Mouse (Mus musculus) hindbrain, embryonic 11.5 days (tissue): ENCODE measurements around the gene Ube2h. TPM values are rescaled to one million over a fixed set of nuclear protein-coding genes. Genes with fewer than 3 reads are reported as not detected.

ENCODE experiments used
- ATAC-seq: fragments of 200-750 bp; cut with Nextera tagmentation; 2 replicates; pipeline ENCODE4 v1.8.0; 2017; ENCODE audit warnings: mild to moderate bottlenecking, moderate TSS enrichment, moderate library complexity; ENCODE audit not compliant: low FRiP score
- DNase-seq: peaks from one replicate; pipeline ENCODE4 v3.0.0-alpha.2; 2015; ENCODE audit warnings: low spot score
- H3K27ac ChIP-seq: fragments of 300-500 bp; sonication (generic); 2 replicates; pipeline ENCODE4 v1.5.1; 2014; ENCODE audit warnings: mild to moderate bottlenecking, low read depth, low read length
- H3K27me3 ChIP-seq: fragments of 300-500 bp; sonication (generic); 2 replicates; pipeline ENCODE4 v1.6.1; 2014; ENCODE audit warnings: mild to moderate bottlenecking, low read length, moderate library complexity, mixed read lengths; ENCODE audit not compliant: control insufficient read depth, insufficient read depth
- H3K36me3 ChIP-seq: fragments of 300-500 bp; sonication (generic); 2 replicates; pipeline ENCODE4 v1.6.1; 2014; ENCODE audit warnings: mild to moderate bottlenecking, low read length, moderate library complexity, mixed read lengths; ENCODE audit not compliant: control insufficient read depth, insufficient read depth
- H3K4me1 ChIP-seq: fragments of 300-500 bp; sonication (generic); replicated peaks from 2 replicates; pipeline ENCODE4 v1.6.1; 2014; ENCODE audit warnings: low read length, mixed read lengths; ENCODE audit not compliant: control insufficient read depth, insufficient read depth
- H3K4me2 ChIP-seq: fragments of 300-500 bp; sonication (generic); replicated peaks from 2 replicates; pipeline ENCODE4 v1.6.1; 2014; ENCODE audit warnings: mild to moderate bottlenecking, low read depth, low read length
- H3K4me3 ChIP-seq: fragments of 300-500 bp; sonication (generic); 2 replicates; pipeline ENCODE4 v1.5.1; 2014; ENCODE audit warnings: low read depth, low read length
- H3K9ac ChIP-seq: fragments of 300-500 bp; sonication (generic); 2 replicates; pipeline ENCODE4 v1.6.1; 2014; ENCODE audit warnings: low read depth, low read length
- H3K9me3 ChIP-seq: fragments of 300-500 bp; sonication (generic); 2 replicates; pipeline ENCODE4 v1.6.1; 2016; ENCODE audit warnings: low read length; ENCODE audit not compliant: control insufficient read depth
- WGBS: fragments of 180-500 bp; shearing (Covaris S2); extraction: QIAGEN DNeasy Blood & Tissue Kit; methylation state at CpG from one replicate; pipeline ENCODE4 v1.1.7; 2014; 5-methylcytosine and 5-hydroxymethylcytosine counted together
- polyA plus RNA-seq: library from polyadenylated mRNA; unstranded; fragments of >200 nt; fragmentation: Nextera tagmentation; extraction: Ambion mirVana; gene quantifications from 2 replicates; pipeline ENCODE4 v1.2.1, GENCODE M21; 2014

Ube2h gene
- polyA plus RNA-seq, 1 experiment from 2014 or later = 56.1 TPM

DNA sequence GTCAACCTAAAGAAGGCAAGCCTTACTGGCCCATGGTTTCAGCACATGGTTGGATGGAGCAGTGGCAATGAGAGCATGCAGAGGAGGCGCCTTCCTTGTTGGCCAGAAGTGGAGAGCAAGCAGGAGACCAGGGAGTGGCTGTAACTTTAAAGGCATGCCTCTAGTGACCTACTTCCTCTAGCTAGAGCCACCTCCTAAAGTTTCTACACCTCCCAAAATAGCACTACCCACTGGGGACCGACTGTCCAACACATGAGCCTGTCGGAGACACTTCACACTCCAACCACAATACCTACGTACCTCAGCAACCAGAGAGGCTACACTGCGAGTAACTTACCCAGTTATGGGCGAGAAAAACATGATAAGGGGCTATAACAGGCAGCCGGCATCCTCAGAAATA lies 74.1 kb downstream of the Ube2h start:
- DNase-seq = no peak
- WGBS = 85% methylated on average over 7 of the region's 7 CpGs
- no peak overlapping the region for H3K4me3 ChIP-seq
- H3K27ac ChIP-seq = no peak overlapping the region
- H3K9ac ChIP-seq = no peak overlapping the region
- H3K4me2 ChIP-seq = no peak overlapping the region
- H3K36me3 ChIP-seq = no peaks in the 10 kb centered on the region
- H3K4me1 ChIP-seq = no peaks in the 10 kb centered on the region
- no peak for ATAC-seq
- H3K9me3 ChIP-seq = no peaks in the 10 kb centered on the region
- no peaks in the 10 kb centered on the region for H3K27me3 ChIP-seq

DNA sequence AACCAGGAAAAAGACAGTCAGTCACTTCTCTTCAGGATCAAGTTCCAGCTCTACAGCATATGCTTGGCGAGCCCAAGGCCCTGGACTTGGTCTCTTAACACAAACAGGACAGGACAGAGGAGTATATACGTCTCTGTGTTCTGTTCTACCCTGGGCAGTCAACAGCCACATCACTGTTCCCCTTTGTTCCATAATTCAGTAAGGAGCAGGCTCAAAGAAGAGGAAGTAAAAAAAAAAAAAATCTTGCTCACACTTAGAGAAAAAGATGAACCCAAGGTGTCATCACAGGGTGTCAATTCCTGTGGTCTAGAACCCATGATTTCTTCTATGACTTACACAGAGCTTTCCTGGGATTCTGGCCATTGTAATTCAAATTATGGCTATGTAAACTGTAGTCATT lies 75.4 kb downstream of the Ube2h start:
- WGBS = 83% methylated on average over 2 of the region's 2 CpGs
- Histone ChIP-seq H3K36me3 (no peaks in the 10 kb centered on the region), H3K4me1 (no peaks in the 10 kb centered on the region), H3K9ac (no peak overlapping the region), H3K4me2 (no peak overlapping the region), H3K27me3 (no peaks in the 10 kb centered on the region), H3K27ac (no peak overlapping the region), H3K4me3 (no peak overlapping the region), H3K9me3 (no peaks in the 10 kb centered on the region)
- ATAC-seq (no peak), DNase-seq (no peak)

DNA sequence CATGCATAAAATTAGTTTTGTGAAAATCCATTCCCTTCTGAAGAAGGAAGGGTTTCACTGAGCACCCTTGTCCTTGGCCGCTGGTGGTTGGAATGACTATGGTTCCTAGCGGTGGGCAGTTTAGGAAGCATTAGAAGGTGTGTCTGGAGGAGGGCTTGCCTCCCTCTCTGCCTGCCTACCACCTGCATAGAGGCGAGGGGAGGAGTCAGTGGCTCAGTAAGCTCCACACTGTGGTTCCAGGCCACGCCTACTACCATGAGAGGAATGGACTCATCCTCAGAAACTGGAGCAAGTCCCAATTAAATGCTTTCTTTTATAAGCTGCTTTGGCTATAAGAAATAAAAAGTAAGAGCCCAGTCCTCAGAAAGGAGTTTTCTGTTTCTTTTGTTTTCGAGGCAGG lies 76.0 kb downstream of the Ube2h start:
- no peaks in the 10 kb centered on the region for H3K36me3 ChIP-seq
- ATAC-seq (no peak), DNase-seq (no peak)
- no peaks in the 10 kb centered on the region for H3K9me3 ChIP-seq
- no peak overlapping the region for H3K4me3 ChIP-seq
- H3K9ac ChIP-seq = no peak overlapping the region
- H3K4me1 ChIP-seq = no peaks in the 10 kb centered on the region
- WGBS = 74% methylated on average over 5 of the region's 5 CpGs
- no peak overlapping the region for H3K4me2 ChIP-seq
- no peak overlapping the region for H3K27ac ChIP-seq
- H3K27me3 ChIP-seq = no peaks in the 10 kb centered on the region

DNA sequence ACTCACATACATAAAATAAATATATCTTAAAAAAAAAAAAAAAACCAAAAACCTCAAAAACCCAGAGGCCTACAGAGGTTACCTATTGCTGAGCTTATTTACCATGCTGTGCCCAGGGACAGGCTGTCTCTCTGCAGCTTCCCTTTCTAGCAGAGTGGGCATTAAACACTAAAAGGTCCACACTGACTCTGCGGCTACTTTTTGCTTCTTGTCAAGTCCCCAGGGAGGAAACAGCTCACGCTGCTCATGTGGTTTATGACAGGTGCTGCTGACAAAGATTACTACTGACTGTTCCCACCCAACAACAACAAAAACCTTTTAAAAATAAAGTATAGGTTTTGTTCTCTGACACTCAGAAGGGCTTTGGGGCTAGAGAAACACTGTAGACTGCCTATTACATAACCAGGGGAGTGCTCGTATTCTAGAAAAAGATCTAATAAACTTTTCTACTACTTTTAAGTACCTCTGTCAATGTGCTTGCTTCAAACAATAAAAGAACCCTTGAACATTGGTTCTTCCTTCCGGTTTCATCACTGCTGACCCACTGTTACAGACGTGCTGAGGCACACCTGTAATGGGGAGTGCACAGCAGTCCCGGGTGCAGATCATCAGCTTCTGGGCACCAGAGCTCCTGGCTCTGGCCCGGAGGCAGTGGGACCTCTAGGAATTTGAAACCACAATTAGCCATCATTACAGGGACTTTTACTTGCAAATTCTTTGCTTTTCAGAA lies 77.2 kb downstream of the Ube2h start:
- Histone ChIP-seq H3K36me3 (no peaks in the 10 kb centered on the region), H3K27me3 (no peaks in the 10 kb centered on the region), H3K4me2 (no peak overlapping the region), H3K27ac (no peak overlapping the region), H3K4me1 (no peaks in the 10 kb centered on the region), H3K9ac (no peak overlapping the region), H3K9me3 (no peaks in the 10 kb centered on the region), H3K4me3 (no peak overlapping the region)
- 87% methylated on average over 7 of the region's 7 CpGs for WGBS
- ATAC-seq = no peak
- DNase-seq = no peak

DNA sequence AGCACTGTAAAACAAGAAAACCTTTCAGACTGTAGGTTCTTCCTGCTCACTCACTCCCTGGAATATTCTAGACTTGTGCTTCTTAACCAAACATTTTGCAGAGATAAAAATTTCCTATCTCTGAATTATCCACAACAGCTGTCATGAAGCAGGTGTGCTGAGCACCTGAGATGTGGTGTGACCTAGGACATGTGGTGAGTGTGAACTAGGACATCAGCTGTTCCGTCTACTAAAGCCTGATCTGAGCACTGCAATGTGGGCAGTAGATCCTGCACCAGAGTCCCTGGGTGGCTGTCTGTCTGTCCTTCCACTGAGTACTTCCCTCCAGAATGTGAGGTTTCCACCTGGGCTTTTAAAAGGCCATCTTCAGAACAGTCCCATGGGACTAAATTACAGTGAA lies 79.6 kb downstream of the Ube2h start:
- DNase-seq (no peak), ATAC-seq (no peak)
- no peaks in the 10 kb centered on the region for H3K36me3 ChIP-seq
- H3K4me2 ChIP-seq = no peak overlapping the region
- H3K27me3 ChIP-seq = no peaks in the 10 kb centered on the region
- no peak overlapping the region for H3K27ac ChIP-seq
- 85% methylated on average over 1 of the region's 1 CpGs for WGBS
- H3K4me3 ChIP-seq = no peak overlapping the region
- H3K4me1 ChIP-seq = no peaks in the 10 kb centered on the region
- H3K9me3 ChIP-seq = no peaks in the 10 kb centered on the region
- no peak overlapping the region for H3K9ac ChIP-seq

DNA sequence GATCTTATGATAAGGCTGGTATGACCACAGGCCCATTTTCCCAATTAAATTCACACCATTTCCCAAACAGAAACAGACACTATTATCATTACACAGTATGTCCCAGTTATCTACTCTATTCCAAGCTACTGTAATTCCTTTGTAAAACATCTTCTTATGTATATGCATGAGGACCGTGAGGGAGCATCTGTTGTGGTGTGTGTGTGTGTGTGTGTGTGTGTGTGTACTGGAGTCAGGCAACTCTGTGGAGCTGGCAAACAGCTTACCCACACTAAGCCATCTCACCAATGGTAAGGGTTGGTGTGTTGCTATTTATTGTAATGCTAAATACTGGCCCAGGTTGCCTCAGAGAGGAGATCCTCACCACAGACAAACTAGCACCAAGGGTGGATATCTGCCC lies 82.0 kb downstream of the Ube2h start:
- Histone ChIP-seq H3K4me2 (no peak overlapping the region), H3K4me3 (no peak overlapping the region), H3K9me3 (no peaks in the 10 kb centered on the region), H3K27ac (no peak overlapping the region), H3K27me3 (no peaks in the 10 kb centered on the region), H3K36me3 (no peaks in the 10 kb centered on the region), H3K9ac (no peak overlapping the region), H3K4me1 (no peaks in the 10 kb centered on the region)
- ATAC-seq = no peak
- DNase-seq = no peak
- WGBS = 88% methylated on average over 1 of the region's 1 CpGs

DNA sequence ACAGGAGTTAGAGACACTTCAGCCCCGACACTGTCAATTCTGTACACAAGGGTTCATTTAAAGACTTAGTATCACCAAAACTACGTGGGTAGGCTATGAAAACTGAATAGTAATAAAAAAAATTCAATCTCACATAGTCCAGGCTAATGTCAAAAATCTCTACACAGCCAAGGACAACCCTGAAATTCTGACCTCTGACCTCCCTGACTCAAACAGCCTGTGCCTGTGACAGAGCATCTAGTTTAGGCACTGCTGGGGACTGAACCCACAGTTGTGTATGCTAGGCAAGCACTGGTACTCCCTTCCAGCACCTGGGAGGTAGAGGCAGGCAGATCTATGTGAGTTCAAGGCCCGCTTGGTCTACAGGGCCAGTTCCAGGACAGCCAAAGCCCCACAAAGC lies 86.8 kb downstream of the Ube2h start:
- Histone ChIP-seq H3K27me3 (no peaks in the 10 kb centered on the region), H3K4me1 (no peaks in the 10 kb centered on the region), H3K4me3 (no peak overlapping the region), H3K9me3 (no peaks in the 10 kb centered on the region), H3K36me3 (no peaks in the 10 kb centered on the region), H3K27ac (no peak overlapping the region), H3K9ac (no peak overlapping the region), H3K4me2 (no peak overlapping the region)
- no peak for ATAC-seq
- no peak for DNase-seq
- 93% methylated on average over 3 of the region's 3 CpGs for WGBS

DNA sequence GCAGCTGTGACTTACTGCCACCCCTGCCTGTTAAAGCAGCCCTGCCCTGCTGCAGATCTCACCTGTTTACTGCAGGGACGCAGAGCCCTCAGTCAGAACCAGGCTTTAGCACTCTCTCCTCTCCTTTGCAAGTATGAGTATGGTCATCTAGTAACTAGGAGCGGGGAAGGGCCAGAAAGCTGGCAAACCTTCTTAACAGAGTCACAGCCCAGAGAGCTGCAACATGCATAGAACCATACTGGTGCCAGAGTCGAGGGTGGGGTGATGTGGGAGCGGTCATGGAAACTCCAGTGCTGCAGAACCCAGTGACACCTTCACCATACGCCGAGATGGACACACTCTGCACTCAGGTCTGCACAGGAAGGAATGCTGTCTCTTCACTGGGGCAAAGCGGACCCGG lies 91.9 kb downstream of the Ube2h start:
- 99% methylated on average over 8 of the region's 8 CpGs for WGBS
- Histone ChIP-seq H3K4me1 (no peaks in the 10 kb centered on the region), H3K27me3 (no peaks in the 10 kb centered on the region), H3K36me3 (no peaks in the 10 kb centered on the region), H3K4me3 (no peak overlapping the region), H3K27ac (no peak overlapping the region), H3K4me2 (no peak overlapping the region), H3K9ac (no peak overlapping the region), H3K9me3 (no peaks in the 10 kb centered on the region)
- ATAC-seq (no peak), DNase-seq (no peak)

DNA sequence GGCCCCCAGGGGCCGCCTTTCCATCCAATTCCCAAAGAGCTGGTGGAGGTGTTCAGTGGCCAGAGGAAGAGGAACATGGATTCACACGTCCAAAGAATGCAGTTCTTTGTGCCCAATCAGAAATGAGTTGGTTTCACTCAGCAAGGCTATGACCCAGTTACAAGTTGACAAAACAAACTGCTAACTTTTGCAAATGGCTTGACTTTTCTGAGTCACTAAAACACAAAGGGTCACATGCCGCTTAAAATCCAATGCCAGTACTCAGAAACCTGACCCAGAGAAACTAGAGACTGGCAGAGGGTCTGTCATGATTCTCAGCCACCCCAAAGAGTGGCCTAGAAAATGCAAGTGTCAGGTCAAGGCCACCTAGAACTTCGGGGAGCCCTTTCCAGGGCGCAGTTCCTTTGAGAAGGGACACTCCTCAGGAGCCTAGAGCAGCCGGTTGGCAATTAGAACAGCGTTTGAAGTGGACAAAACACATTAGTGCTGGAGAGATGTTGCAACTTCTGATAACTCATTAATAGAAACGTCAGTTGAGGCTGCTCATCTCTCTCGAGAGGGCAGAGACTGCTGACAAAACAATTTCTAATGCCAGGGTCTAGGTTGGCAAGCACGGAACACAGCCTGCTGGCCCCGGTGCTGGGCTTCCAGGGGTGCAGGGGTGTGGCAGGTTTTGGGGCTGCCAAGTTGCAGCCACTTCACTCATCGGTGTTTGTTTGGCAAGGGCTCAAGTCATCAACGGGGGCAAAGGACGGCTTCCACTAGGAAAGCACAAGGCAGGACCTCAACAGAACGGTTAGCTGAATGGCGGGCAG lies 92.5 kb downstream of the Ube2h start:
- WGBS = 80% methylated on average over 16 of the region's 16 CpGs
- Histone ChIP-seq H3K9me3 (no peaks in the 10 kb centered on the region), H3K4me2 (no peak overlapping the region), H3K4me1 (no peaks in the 10 kb centered on the region), H3K27ac (no peak overlapping the region), H3K36me3 (no peaks in the 10 kb centered on the region), H3K9ac (no peak overlapping the region), H3K27me3 (no peaks in the 10 kb centered on the region), H3K4me3 (no peak overlapping the region)
- no peak for ATAC-seq
- no peak for DNase-seq
